Mouse (Mus musculus) intestine, embryonic 16.5 days (tissue): ENCODE measurements at regions not wholly inside any gene's neighbourhood (a gene's known extent, or its start where the extent isn't known, plus 50 kb on each side); places are given as distances from the start of the nearest gene placed in this dataset.

Source experiments
- ATAC-seq: fragments of 200-750 bp; cut with Nextera tagmentation; 2 replicates; pipeline ENCODE4 v1.8.0; 2017; ENCODE audit warnings: moderate TSS enrichment, moderate library complexity
- H3K27ac ChIP-seq: fragments of 300-500 bp; sonication (generic); 2 replicates; pipeline ENCODE4 v1.5.1; 2014; ENCODE audit warnings: mild to moderate bottlenecking, low read length
- H3K27me3 ChIP-seq: fragments of 300-500 bp; sonication (generic); replicated peaks from 2 replicates; pipeline ENCODE4 v1.6.1; 2014; ENCODE audit warnings: low read length, control low read depth, mixed read lengths; ENCODE audit not compliant: control insufficient read depth, insufficient read depth
- H3K36me3 ChIP-seq: fragments of 300-500 bp; sonication (generic); 2 replicates; pipeline ENCODE4 v1.6.1; 2014; ENCODE audit warnings: low read length, control low read depth; ENCODE audit not compliant: control insufficient read depth, insufficient read depth
- H3K4me1 ChIP-seq: fragments of 300-500 bp; sonication (generic); 2 replicates; pipeline ENCODE4 v1.6.1; 2014; ENCODE audit warnings: low read length, control low read depth, mixed read lengths; ENCODE audit not compliant: control insufficient read depth, insufficient read depth
- H3K4me2 ChIP-seq: fragments of 300-500 bp; sonication (generic); 2 replicates; pipeline ENCODE4 v1.6.1; 2014; ENCODE audit warnings: low read depth, low read length, control low read depth
- H3K4me3 ChIP-seq: fragments of 300-500 bp; sonication (generic); 2 replicates; pipeline ENCODE4 v1.5.1; 2014; ENCODE audit warnings: mild to moderate bottlenecking, low read length
- H3K9ac ChIP-seq: fragments of 300-500 bp; sonication (generic); 2 replicates; pipeline ENCODE4 v1.6.1; 2014; ENCODE audit warnings: low read depth, low read length
- H3K9me3 ChIP-seq: fragments of 300-500 bp; sonication (generic); 2 replicates; pipeline ENCODE4 v1.6.1; 2016; ENCODE audit warnings: low read length, control low read depth; ENCODE audit not compliant: control insufficient read depth
- WGBS: fragments of 180-500 bp; shearing (Covaris S2); extraction: QIAGEN DNeasy Blood & Tissue Kit; methylation state at CpG from one replicate; pipeline ENCODE4 v1.1.7; 2014; 5-methylcytosine and 5-hydroxymethylcytosine counted together

- ATAC-seq: no peak
- no peaks in the 10 kb centered on the region for H3K9me3 ChIP-seq
- H3K27ac ChIP-seq: no peak overlapping the region
- H3K4me3 ChIP-seq: no peak overlapping the region
- H3K9ac ChIP-seq: no peak overlapping the region
- no peaks in the 10 kb centered on the region for H3K27me3 ChIP-seq
- peaks cover 4% of the 10 kb centered on the region; the same call in 1 of the 2 replicates for H3K4me1 ChIP-seq
- no peak overlapping the region for H3K4me2 ChIP-seq
- WGBS: 92% methylated on average over 5 of the region's 5 CpGs
- no peaks in the 10 kb centered on the region for H3K36me3 ChIP-seq
Measured at GRCm38 (mm10) chr6:49987141-49987540, 122.9 kb upstream of the Mpp6 start.

- H3K27ac ChIP-seq: no peak overlapping the region
- peaks cover 4% of the 10 kb centered on the region; the same call in 1 of the 2 replicates for H3K4me1 ChIP-seq
- H3K9me3 ChIP-seq: no peaks in the 10 kb centered on the region
- 82% methylated on average over 3 of the region's 3 CpGs for WGBS
- H3K36me3 ChIP-seq: no peaks in the 10 kb centered on the region
- H3K27me3 ChIP-seq: no peaks in the 10 kb centered on the region
- no peak overlapping the region for H3K4me3 ChIP-seq
- ATAC-seq: no peak
- no peak overlapping the region for H3K4me2 ChIP-seq
- no peak overlapping the region for H3K9ac ChIP-seq
Measured at GRCm38 (mm10) chr6:49987541-49988210, 122.4 kb upstream of the Mpp6 start.

- H3K27ac ChIP-seq: no peak overlapping the region
- no peaks in the 10 kb centered on the region for H3K9me3 ChIP-seq
- H3K4me3 ChIP-seq: no peak overlapping the region
- H3K9ac ChIP-seq: no peak overlapping the region
- 81% methylated on average over 9 of the region's 9 CpGs for WGBS
- ATAC-seq: no peak
- peaks cover 4% of the 10 kb centered on the region; the same call in 1 of the 2 replicates for H3K4me1 ChIP-seq
- H3K27me3 ChIP-seq: no peaks in the 10 kb centered on the region
- no peak overlapping the region for H3K4me2 ChIP-seq
- no peaks in the 10 kb centered on the region for H3K36me3 ChIP-seq
Measured at GRCm38 (mm10) chr6:49989585-49990521, 120.2 kb upstream of the Mpp6 start.

GRCm38 (mm10) chr6:49990522-49990858 is 119.6 kb upstream of the Mpp6 start:
- Histone ChIP-seq H3K4me1 (peaks cover 4% of the 10 kb centered on the region; the same call in 1 of the 2 replicates), H3K9me3 (no peaks in the 10 kb centered on the region), H3K4me3 (no peak overlapping the region), H3K9ac (no peak overlapping the region), H3K36me3 (no peaks in the 10 kb centered on the region), H3K27ac (no peak overlapping the region), H3K4me2 (no peak overlapping the region), H3K27me3 (no peaks in the 10 kb centered on the region)
- 54% methylated on average over 8 of the region's 8 CpGs for WGBS
- ATAC-seq: no peak

GRCm38 (mm10) chr6:49999365-49999764 is 110.7 kb upstream of the Mpp6 start:
- H3K4me2 ChIP-seq: no peak overlapping the region
- H3K4me1 ChIP-seq: no peaks in the 10 kb centered on the region
- H3K9me3 ChIP-seq: no peaks in the 10 kb centered on the region
- 79% methylated on average over 11 of the region's 11 CpGs for WGBS
- no peak for ATAC-seq
- no peaks in the 10 kb centered on the region for H3K36me3 ChIP-seq
- no peaks in the 10 kb centered on the region for H3K27me3 ChIP-seq
- no peak overlapping the region for H3K4me3 ChIP-seq
- no peak overlapping the region for H3K9ac ChIP-seq
- no peak overlapping the region for H3K27ac ChIP-seq

- no peaks in the 10 kb centered on the region for H3K27me3 ChIP-seq
- ATAC-seq: no peak
- H3K4me1 ChIP-seq: peaks cover 4% of the 10 kb centered on the region; the same call in 1 of the 2 replicates
- no peak overlapping the region for H3K4me2 ChIP-seq
- no peaks in the 10 kb centered on the region for H3K36me3 ChIP-seq
- no peak overlapping the region for H3K27ac ChIP-seq
- 75% methylated on average over 4 of the region's 4 CpGs for WGBS
- no peak overlapping the region for H3K4me3 ChIP-seq
- H3K9me3 ChIP-seq: no peaks in the 10 kb centered on the region
- H3K9ac ChIP-seq: no peak overlapping the region
Measured at GRCm38 (mm10) chr6:50008074-50008473, 102.0 kb upstream of the Mpp6 start.

GRCm38 (mm10) chr6:50008869-50009268 is 101.2 kb upstream of the Mpp6 start:
- Histone ChIP-seq H3K27me3 (no peaks in the 10 kb centered on the region), H3K4me2 (no peak overlapping the region), H3K9me3 (no peaks in the 10 kb centered on the region), H3K4me3 (no peak overlapping the region), H3K27ac (no peak overlapping the region), H3K36me3 (no peaks in the 10 kb centered on the region), H3K4me1 (peaks cover 4% of the 10 kb centered on the region; the same call in 1 of the 2 replicates), H3K9ac (no peak overlapping the region)
- no peak for ATAC-seq
- WGBS: 50% methylated on average over 3 of the region's 3 CpGs

GRCm38 (mm10) chr6:50009339-50009738 is 100.7 kb upstream of the Mpp6 start:
- Histone ChIP-seq H3K36me3 (no peaks in the 10 kb centered on the region), H3K9ac (no peak overlapping the region), H3K9me3 (no peaks in the 10 kb centered on the region), H3K27me3 (no peaks in the 10 kb centered on the region), H3K4me2 (no peak overlapping the region), H3K4me3 (no peak overlapping the region), H3K4me1 (peaks cover 4% of the 10 kb centered on the region; the same call in 1 of the 2 replicates), H3K27ac (no peak overlapping the region)
- WGBS: 47% methylated on average over 7 of the region's 7 CpGs
- peak; percentile 68; the same call in 1 of the 2 replicates for ATAC-seq

GRCm38 (mm10) chr6:50009856-50010255 is 100.2 kb upstream of the Mpp6 start:
- no peak overlapping the region for H3K4me3 ChIP-seq
- WGBS: 69% methylated on average over 5 of the region's 5 CpGs
- H3K27ac ChIP-seq: no peak overlapping the region
- ATAC-seq: no peak
- H3K9me3 ChIP-seq: no peaks in the 10 kb centered on the region
- H3K4me2 ChIP-seq: no peak overlapping the region
- no peaks in the 10 kb centered on the region for H3K27me3 ChIP-seq
- no peaks in the 10 kb centered on the region for H3K36me3 ChIP-seq
- no peak overlapping the region for H3K9ac ChIP-seq
- peaks cover 4% of the 10 kb centered on the region; the same call in 1 of the 2 replicates for H3K4me1 ChIP-seq
